9 mouse cellular contexts compared by ENCODE assay signal in the genomic region with DNA sequence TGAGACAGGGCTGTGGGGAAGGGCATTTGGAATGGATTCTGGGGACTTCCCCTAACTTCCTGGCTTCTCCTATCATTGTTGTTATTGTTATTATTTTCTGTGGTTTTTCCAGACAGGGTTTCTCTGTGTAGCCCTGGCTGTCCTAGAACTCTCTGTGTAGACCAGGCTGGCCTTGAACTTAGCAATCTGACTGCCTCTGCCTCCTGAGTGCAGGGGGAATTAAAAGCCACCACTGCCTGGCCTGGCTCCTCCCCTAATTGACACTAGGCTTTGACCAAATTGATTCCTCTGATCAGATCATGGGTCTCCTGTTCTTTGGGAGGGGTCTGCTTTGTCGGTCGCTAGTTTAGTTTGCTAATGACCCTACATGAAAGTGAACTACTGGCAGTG. TPM values are rescaled to one million over a fixed set of nuclear protein-coding genes. Genes with fewer than 3 reads are reported as not detected.
DNase-seq lines count a peak whose midpoint lies in the region; ATAC-seq lines count a peak whose summit lies in the region.
"Had no signal": no experiment of that assay in that cellular context is flagged by ENCODE, and none has a peak within 500 bp of the region (broad histone marks: within the 10 kb centered on the region; RNA-seq: fewer than 3 reads in every experiment).

No protein-coding gene starts in this region.

- 39% methylated on average over 2 of the region's 2 CpGs for WGBS in kidney, embryonic 15.5 days
- WGBS in embryonic facial prominence, embryonic 11.5 days = 56% methylated on average over 2 of the region's 2 CpGs
- 59% methylated on average over 2 of the region's 2 CpGs for WGBS in hindbrain, embryonic 13.5 days
- 43% methylated on average over 2 of the region's 2 CpGs for WGBS in midbrain, embryonic 15.5 days

- DNase-seq in kidney, adult 18-20 months = no peak
- DNase-seq in embryonic facial prominence, embryonic 11.5 days (ENCODE audit: low spot score) = peak; percentile 2
- DNase-seq in layer of hippocampus, adult 9-10 months (ENCODE audit: low spot score) = no peak
- no peak for DNase-seq in left cerebral cortex, adult 9 months (ENCODE audit: low spot score in 2 of 2)

- ATAC-seq in kidney, embryonic 15.5 days (replicated peaks; ENCODE audit: low FRiP score) = no peak
- no peak for ATAC-seq in embryonic facial prominence, embryonic 11.5 days (replicated peaks; ENCODE audit: insufficient number of reproducible peaks, low FRiP score, low TSS enrichment, low read depth)
- ATAC-seq in hindbrain, embryonic 13.5 days (ENCODE audit: low FRiP score) = no peak
- ATAC-seq in midbrain, embryonic 15.5 days (replicated peaks) = no peak
- ATAC-seq in megakaryocyte progenitor cell, adult 5-6 weeks (replicated peaks; ENCODE audit: poor library complexity) = no peak

- H3K36me3 ChIP-seq in kidney, embryonic 15.5 days = no peaks in the 10 kb centered on the region
- no peaks in the 10 kb centered on the region for H3K36me3 ChIP-seq in embryonic facial prominence, embryonic 11.5 days (replicated peaks; ENCODE audit: control insufficient read depth, insufficient read depth, low read depth, low read length)
- no peaks in the 10 kb centered on the region for H3K36me3 ChIP-seq in hindbrain, embryonic 13.5 days
- H3K36me3 ChIP-seq in midbrain, embryonic 15.5 days (replicated peaks) = no peaks in the 10 kb centered on the region

- peaks cover 9% of the 10 kb centered on the region; the same call in 1 of the 2 replicates for H3K27me3 ChIP-seq in kidney, embryonic 15.5 days
- no peaks in the 10 kb centered on the region for H3K27me3 ChIP-seq in embryonic facial prominence, embryonic 11.5 days (ENCODE audit: control insufficient read depth, insufficient read depth, low read length)
- peaks cover 33% of the 10 kb centered on the region for H3K27me3 ChIP-seq in hindbrain, embryonic 13.5 days
- no peaks in the 10 kb centered on the region for H3K27me3 ChIP-seq in midbrain, embryonic 15.5 days (replicated peaks)

- H3K4me3 ChIP-seq in kidney, embryonic 15.5 days (replicated peaks) = peak overlapping the region; percentile 67
- no peak overlapping the region for H3K4me3 ChIP-seq in embryonic facial prominence, embryonic 11.5 days (ENCODE audit: low read depth, low read length)
- H3K4me3 ChIP-seq in hindbrain, embryonic 13.5 days = peak overlapping the region; percentile 51
- H3K4me3 ChIP-seq in midbrain, embryonic 15.5 days = peak overlapping the region; percentile 55

- H3K9me3 ChIP-seq in kidney, embryonic 15.5 days (replicated peaks) = no peaks in the 10 kb centered on the region
- no peaks in the 10 kb centered on the region for H3K9me3 ChIP-seq in embryonic facial prominence, embryonic 11.5 days (replicated peaks; ENCODE audit: control insufficient read depth, low read length)
- no peaks in the 10 kb centered on the region for H3K9me3 ChIP-seq in hindbrain, embryonic 13.5 days
- H3K9me3 ChIP-seq in midbrain, embryonic 15.5 days = no peaks in the 10 kb centered on the region

- no peak overlapping the region for H3K27ac ChIP-seq in kidney, embryonic 15.5 days
- H3K27ac ChIP-seq in embryonic facial prominence, embryonic 11.5 days (replicated peaks; ENCODE audit: low read depth, low read length) = no peak overlapping the region
- no peak overlapping the region for H3K27ac ChIP-seq in hindbrain, embryonic 13.5 days
- H3K27ac ChIP-seq in midbrain, embryonic 15.5 days = peak overlapping the region; percentile 83; the same call in 1 of the 2 replicates

- peak overlapping the region; percentile 86 for H3K4me2 ChIP-seq in kidney, embryonic 15.5 days
- H3K4me2 ChIP-seq in embryonic facial prominence, embryonic 11.5 days (ENCODE audit: low read depth, low read length) = no peak overlapping the region
- peak overlapping the region; percentile 73 for H3K4me2 ChIP-seq in hindbrain, embryonic 13.5 days
- peak overlapping the region; percentile 72 for H3K4me2 ChIP-seq in midbrain, embryonic 15.5 days

- H3K9ac ChIP-seq in kidney, embryonic 15.5 days = no peak overlapping the region
- no peak overlapping the region for H3K9ac ChIP-seq in embryonic facial prominence, embryonic 11.5 days (replicated peaks; ENCODE audit: low read length)
- H3K9ac ChIP-seq in hindbrain, embryonic 13.5 days = peak overlapping the region; percentile 70; the same call in 1 of the 2 replicates
- peak overlapping the region; percentile 58; the same call in 1 of the 2 replicates for H3K9ac ChIP-seq in midbrain, embryonic 15.5 days

- H3K4me1 ChIP-seq in kidney, embryonic 15.5 days = peaks cover 23% of the 10 kb centered on the region
- H3K4me1 ChIP-seq in embryonic facial prominence, embryonic 11.5 days (ENCODE audit: control insufficient read depth, insufficient read depth, low read length) = no peaks in the 10 kb centered on the region
- H3K4me1 ChIP-seq in hindbrain, embryonic 13.5 days (replicated peaks) = peaks cover 26% of the 10 kb centered on the region
- H3K4me1 ChIP-seq in midbrain, embryonic 15.5 days = peaks cover 18% of the 10 kb centered on the region

RNA-seq across cellular contexts. Expression of a gene that starts 1.0 kb away (rescaled TPM):
- 0.60 and 1.3 TPM in 2 replicates for polyA plus RNA-seq in kidney, embryonic 15.5 days (2015; fragmentation: Nextera tagmentation; extraction: Ambion mirVana)
- 0.25 and 0.88 TPM in 2 replicates for polyA plus RNA-seq in embryonic facial prominence, embryonic 11.5 days (2014; fragmentation: Nextera tagmentation; extraction: Ambion mirVana)
- 0.71 and 1.3 TPM in 2 replicates for polyA plus RNA-seq in hindbrain, embryonic 13.5 days (2015; fragmentation: Nextera tagmentation; extraction: Ambion mirVana)
- polyA plus RNA-seq in midbrain, embryonic 15.5 days (2015; fragmentation: Nextera tagmentation; extraction: Ambion mirVana) = 6.3 and 8.0 TPM in 2 replicates
- total RNA-seq in megakaryocyte progenitor cell, adult 5-6 weeks (2015) = not detected in 2 replicates
- not detected in 2 replicates for total RNA-seq in megakaryocyte progenitor cell, adult 5-6 weeks (2017)

RNA-seq across cellular contexts. Expression of a gene that starts 4.3 kb away (rescaled TPM):
- 0.27 and 0.51 TPM in 2 replicates for polyA plus RNA-seq in kidney, embryonic 15.5 days (2015; fragmentation: Nextera tagmentation; extraction: Ambion mirVana)
- polyA plus RNA-seq in embryonic facial prominence, embryonic 11.5 days (2014; fragmentation: Nextera tagmentation; extraction: Ambion mirVana) = not detected in 2 replicates
- 0.13 and 0.25 TPM in 2 replicates for polyA plus RNA-seq in hindbrain, embryonic 13.5 days (2015; fragmentation: Nextera tagmentation; extraction: Ambion mirVana)
- 0.24 and 0.27 TPM in 2 replicates for polyA plus RNA-seq in midbrain, embryonic 15.5 days (2015; fragmentation: Nextera tagmentation; extraction: Ambion mirVana)
- not detected in 2 replicates for total RNA-seq in megakaryocyte progenitor cell, adult 5-6 weeks (2015)
- total RNA-seq in megakaryocyte progenitor cell, adult 5-6 weeks (2017) = not detected in 2 replicates

RNA-seq across cellular contexts. Expression of a gene that starts 6.5 kb away (rescaled TPM):
- polyA plus RNA-seq in kidney, embryonic 15.5 days (2015; fragmentation: Nextera tagmentation; extraction: Ambion mirVana) = 0.42 and 0.46 TPM in 2 replicates
- polyA plus RNA-seq in embryonic facial prominence, embryonic 11.5 days (2014; fragmentation: Nextera tagmentation; extraction: Ambion mirVana) = 0.11 TPM in 1 of 2 replicates, not detected in the other
- 0.26 and 0.35 TPM in 2 replicates for polyA plus RNA-seq in hindbrain, embryonic 13.5 days (2015; fragmentation: Nextera tagmentation; extraction: Ambion mirVana)
- 0.86 and 0.89 TPM in 2 replicates for polyA plus RNA-seq in midbrain, embryonic 15.5 days (2015; fragmentation: Nextera tagmentation; extraction: Ambion mirVana)
- total RNA-seq in megakaryocyte progenitor cell, adult 5-6 weeks (2015) = not detected in 2 replicates
- not detected in 2 replicates for total RNA-seq in megakaryocyte progenitor cell, adult 5-6 weeks (2017)

RNA-seq across cellular contexts. Expression of a gene that starts 30.1 kb away (rescaled TPM):
- 0.08 and 0.42 TPM in 2 replicates for polyA plus RNA-seq in kidney, embryonic 15.5 days (2015; fragmentation: Nextera tagmentation; extraction: Ambion mirVana)
- polyA plus RNA-seq in embryonic facial prominence, embryonic 11.5 days (2014; fragmentation: Nextera tagmentation; extraction: Ambion mirVana) = 0.20 and 0.27 TPM in 2 replicates
- polyA plus RNA-seq in hindbrain, embryonic 13.5 days (2015; fragmentation: Nextera tagmentation; extraction: Ambion mirVana) = 0.29 and 0.31 TPM in 2 replicates
- polyA plus RNA-seq in midbrain, embryonic 15.5 days (2015; fragmentation: Nextera tagmentation; extraction: Ambion mirVana) = 0.28 and 0.41 TPM in 2 replicates
- not detected in 2 replicates for total RNA-seq in megakaryocyte progenitor cell, adult 5-6 weeks (2015)
- total RNA-seq in megakaryocyte progenitor cell, adult 5-6 weeks (2017) = not detected in 2 replicates
- polyA plus RNA-seq: heart, embryonic 16.5 days had no signal

RNA-seq across cellular contexts. Expression of a gene that starts 31.7 kb away (rescaled TPM):
- 12.1 and 13.7 TPM in 2 replicates for polyA plus RNA-seq in kidney, embryonic 15.5 days (2015; fragmentation: Nextera tagmentation; extraction: Ambion mirVana)
- 5.5 and 6.5 TPM in 2 replicates for polyA plus RNA-seq in embryonic facial prominence, embryonic 11.5 days (2014; fragmentation: Nextera tagmentation; extraction: Ambion mirVana)
- polyA plus RNA-seq in hindbrain, embryonic 13.5 days (2015; fragmentation: Nextera tagmentation; extraction: Ambion mirVana) = 7.4 and 9.4 TPM in 2 replicates
- 11.3 and 12.3 TPM in 2 replicates for polyA plus RNA-seq in midbrain, embryonic 15.5 days (2015; fragmentation: Nextera tagmentation; extraction: Ambion mirVana)
- 8.3 and 8.8 TPM in 2 replicates for total RNA-seq in megakaryocyte progenitor cell, adult 5-6 weeks (2015)
- 4.0 and 4.8 TPM in 2 replicates for total RNA-seq in megakaryocyte progenitor cell, adult 5-6 weeks (2017)

Comparison
In these comparisons a context has a peak if more than half of its experiments do, and no peak if none do; other contexts are left out.
1. H3K9ac ChIP-seq: peak in hindbrain, embryonic 13.5 days (single experiment) and midbrain, embryonic 15.5 days (single experiment); none in kidney, embryonic 15.5 days (single experiment) and embryonic facial prominence, embryonic 11.5 days (single experiment).